In the genomic region with DNA sequence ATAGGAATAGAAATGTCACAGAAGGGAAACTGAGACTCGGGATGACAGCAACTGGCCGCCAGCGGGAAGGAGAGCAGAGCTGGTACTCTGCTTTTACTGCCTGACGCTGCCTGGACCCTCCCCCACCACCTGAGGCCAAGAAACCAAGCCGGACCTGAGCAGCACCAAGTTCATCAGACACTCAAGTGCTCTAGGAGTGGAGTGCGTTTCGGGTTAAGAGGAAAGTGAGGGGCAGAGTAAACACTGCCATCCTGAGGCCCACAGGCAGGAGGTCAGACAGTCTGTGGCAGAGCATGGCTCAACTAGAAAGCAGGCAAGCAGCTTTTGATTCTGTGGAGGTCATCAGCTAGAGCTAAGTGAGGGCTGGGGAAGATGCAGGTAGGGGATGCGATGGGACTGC, we compare ENCODE assay signal across 20 mouse cellular contexts. TPM values are rescaled to one million over a fixed set of nuclear protein-coding genes. Genes with fewer than 3 reads are reported as not detected.
"Had no signal": no experiment of that assay in that cellular context is flagged by ENCODE, and none has a peak within 500 bp of the region (broad histone marks: within the 10 kb centered on the region; RNA-seq: fewer than 3 reads in every experiment).

No protein-coding gene starts in this region.

- DNase-seq: liver; liver, embryonic 13.5 days; liver, postnatal 0 days; right cerebral cortex, postnatal 14 days; thymus, postnatal 14 days; thymus, postnatal 36 days had no signal

- H3K4me1 ChIP-seq: midbrain, embryonic 13.5 days; midbrain, embryonic 15.5 days; neural tube, embryonic 12.5 days; stomach, embryonic 15.5 days had no signal

- ATAC-seq: liver, postnatal 0 days; midbrain, embryonic 13.5 days; midbrain, embryonic 15.5 days had no signal

- H3K36me3 ChIP-seq: liver, embryonic 13.5 days; liver, embryonic 15.5 days; midbrain, embryonic 13.5 days; midbrain, embryonic 15.5 days; neural tube, embryonic 12.5 days; stomach, embryonic 15.5 days had no signal

- H3K9ac ChIP-seq: liver, embryonic 13.5 days; liver, embryonic 15.5 days; liver, postnatal 0 days; midbrain, embryonic 13.5 days; midbrain, embryonic 15.5 days; neural tube, embryonic 12.5 days; stomach, embryonic 15.5 days had no signal

- H3K27ac ChIP-seq: liver, embryonic 13.5 days; liver, embryonic 15.5 days; macrophage; midbrain, embryonic 13.5 days; midbrain, embryonic 15.5 days; neural tube, embryonic 12.5 days; stomach, embryonic 15.5 days; stomach, postnatal 0 days had no signal

- H3K4me3 ChIP-seq: liver, embryonic 13.5 days; liver, embryonic 15.5 days; megakaryocyte, embryonic 14.5 days; midbrain, embryonic 13.5 days; midbrain, embryonic 15.5 days; neural tube, embryonic 12.5 days; stomach, embryonic 15.5 days had no signal

- H3K27me3 ChIP-seq: liver, embryonic 13.5 days; midbrain, embryonic 13.5 days; midbrain, embryonic 15.5 days; neural tube, embryonic 12.5 days; stomach, embryonic 15.5 days had no signal

- H3K4me2 ChIP-seq: liver, embryonic 11.5 days; liver, embryonic 13.5 days; liver, embryonic 15.5 days; midbrain, embryonic 11.5 days; midbrain, embryonic 13.5 days; midbrain, embryonic 15.5 days; neural tube, embryonic 12.5 days; stomach, embryonic 15.5 days had no signal

- H3K9me3 ChIP-seq: liver, embryonic 13.5 days; liver, embryonic 15.5 days; megakaryocyte, embryonic 14.5 days; midbrain, embryonic 13.5 days; midbrain, embryonic 15.5 days; neural tube, embryonic 12.5 days; stomach, embryonic 15.5 days had no signal

RNA-seq across cellular contexts. Expression of a gene that starts 37.1 kb away (rescaled TPM):
- polyA plus RNA-seq: liver, embryonic 11.5 days; liver, embryonic 13.5 days; macrophage; midbrain, embryonic 11.5 days; midbrain, embryonic 13.5 days; midbrain, embryonic 15.5 days; midbrain, postnatal 0 days; neural tube, embryonic 12.5 days; neural tube, embryonic 14.5 days; spleen, adult 2 months; stomach, embryonic 15.5 days; stomach, postnatal 0 days; thymus, postnatal 0 days had no signal
